Mouse (Mus musculus): ENCODE measurements around the gene Mrps21. TPM values are rescaled to one million over a fixed set of nuclear protein-coding genes. Genes with fewer than 3 reads are reported as not detected.

Mrps21 gene
- polyA plus RNA-seq, 1 experiment: 69.0 TPM

DNA sequence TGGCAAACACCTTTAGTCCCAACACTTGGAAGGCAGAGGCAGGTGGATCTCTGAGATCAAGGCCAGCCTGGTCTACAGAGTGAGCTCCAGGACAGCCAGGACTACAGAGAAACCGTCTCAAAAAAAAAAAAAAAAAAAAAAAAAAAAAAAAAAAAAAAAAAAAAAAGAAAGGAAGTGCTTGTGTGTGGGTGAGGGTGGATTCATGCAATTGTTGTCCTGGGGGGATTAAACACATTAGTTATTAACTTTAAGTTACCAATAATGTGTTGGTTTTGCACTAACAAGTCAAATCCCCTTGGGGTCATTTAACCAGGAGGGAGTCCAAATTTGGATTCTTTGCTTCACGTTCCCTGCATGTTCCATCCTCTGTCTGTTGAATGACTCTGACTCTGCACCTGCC, 45.0 kb downstream of the Mrps21 start:
- no peak for DNase-seq
- no peak for TF ChIP-seq POLR2A (IDR thresholded peaks at IDR 0.05; ENCODE audit: borderline replicate concordance, extremely low read depth, low read depth, low read length)
- TF ChIP-seq CTCF (IDR thresholded peaks at IDR 0.05; ENCODE audit: insufficient read depth, low read length): no peak
- Histone ChIP-seq H3K4me1 (ENCODE audit: control insufficient read depth, insufficient read depth, low read length) (no peaks in the 10 kb centered on the region; the same call in 1 of the 2 replicates), H3K4me3 (replicated peaks; ENCODE audit: extremely low read depth, low read depth, low read length) (no peak overlapping the region)
- WGBS: 43% methylated on average over 2 of the region's 2 CpGs

DNA sequence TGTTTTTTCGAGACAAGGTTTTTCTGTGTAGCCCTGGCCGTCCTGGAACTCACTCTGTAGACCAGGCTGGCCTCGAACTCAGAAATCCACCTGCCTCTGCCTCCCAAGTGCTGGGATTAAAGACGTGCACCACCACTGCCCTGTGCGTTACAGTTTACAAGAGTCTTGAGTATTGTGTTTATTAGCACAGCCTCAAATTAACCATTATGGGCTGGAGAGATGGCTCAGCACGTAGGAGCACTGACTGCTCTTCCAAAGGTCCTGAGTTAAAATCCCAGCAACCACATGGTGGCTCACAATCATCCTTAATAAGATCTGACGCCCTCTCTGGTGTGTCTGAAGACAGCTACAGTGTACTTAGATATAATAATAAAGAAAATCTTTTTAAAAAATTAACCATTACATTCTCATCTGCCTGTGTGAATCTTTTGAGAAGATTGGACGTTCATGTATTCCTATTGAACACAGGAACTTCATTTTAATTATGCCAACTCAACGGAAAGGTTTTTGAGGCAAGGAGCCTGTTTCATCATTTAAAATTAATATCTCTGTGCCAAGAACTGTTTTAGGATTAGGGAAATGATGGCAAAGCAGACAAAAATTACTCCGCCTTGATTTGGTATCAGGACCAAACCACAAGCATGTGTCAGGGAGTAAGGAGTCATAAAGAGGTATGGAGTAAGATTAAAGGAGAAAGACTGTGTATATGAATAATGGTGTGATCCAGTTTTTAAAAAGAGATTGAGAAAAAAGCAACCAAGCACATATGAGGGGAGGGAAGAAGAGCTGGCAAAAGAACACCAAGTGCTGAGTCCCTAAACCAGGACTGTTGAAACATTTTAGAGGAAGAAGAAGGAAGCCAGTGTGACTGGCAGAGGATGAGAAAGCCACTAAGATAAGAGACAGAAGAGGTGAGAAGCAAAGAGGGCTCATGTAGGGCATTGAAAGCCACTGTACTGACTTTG, 51.0 kb downstream of the Mrps21 start:
- H3K4me3 ChIP-seq (replicated peaks; ENCODE audit: extremely low read depth, low read depth, low read length): no peak overlapping the region
- WGBS: 25% methylated on average over 10 of the region's 10 CpGs
- TF ChIP-seq CTCF (IDR thresholded peaks at IDR 0.05; ENCODE audit: insufficient read depth, low read length) (no peak), POLR2A (IDR thresholded peaks at IDR 0.05; ENCODE audit: borderline replicate concordance, extremely low read depth, low read depth, low read length) (no peak)
- peak; percentile 31 for DNase-seq
- H3K4me1 ChIP-seq (ENCODE audit: control insufficient read depth, insufficient read depth, low read length): no peaks in the 10 kb centered on the region; the same call in 1 of the 2 replicates

DNA sequence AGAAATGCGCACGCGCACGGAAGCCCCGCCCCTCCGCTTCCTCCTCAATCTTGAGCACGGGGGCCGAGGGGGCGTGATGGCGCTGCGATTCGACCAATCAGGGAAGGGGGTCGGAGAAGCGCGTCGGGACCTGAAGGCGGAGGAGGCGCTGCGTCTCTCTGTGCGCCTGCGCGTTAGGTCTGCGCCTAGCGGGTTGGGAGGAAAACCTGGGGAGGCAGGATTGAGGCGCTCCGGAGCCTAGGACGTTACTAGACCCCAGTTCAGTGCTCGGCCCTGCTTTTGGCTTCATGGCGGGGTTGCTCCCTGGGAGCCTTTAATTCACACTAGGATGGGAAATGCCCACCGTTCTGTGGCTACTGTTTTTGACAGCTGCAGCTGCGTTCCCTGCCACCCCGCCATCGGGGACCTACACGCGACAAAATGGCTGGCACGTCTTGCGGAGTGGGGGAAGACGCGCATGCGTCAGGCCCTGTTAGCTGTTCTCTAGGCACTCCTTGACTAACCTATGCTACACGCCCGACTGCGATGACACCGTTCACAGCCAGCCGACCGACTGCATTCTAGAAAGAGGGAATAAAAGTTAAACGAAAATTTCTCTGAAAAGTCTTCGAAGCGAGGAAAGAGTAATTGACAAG, 51.9 kb downstream of the Mrps21 start:
- under 1% methylated on average over 49 of the region's 49 CpGs for WGBS
- Histone ChIP-seq H3K4me3 (replicated peaks; ENCODE audit: extremely low read depth, low read depth, low read length) (peak overlapping the region; percentile 85), H3K4me1 (ENCODE audit: control insufficient read depth, insufficient read depth, low read length) (no peaks in the 10 kb centered on the region; the same call in 1 of the 2 replicates)
- DNase-seq: peak; percentile 98
- no peak for TF ChIP-seq CTCF (IDR thresholded peaks at IDR 0.05; ENCODE audit: insufficient read depth, low read length)
- TF ChIP-seq POLR2A (IDR thresholded peaks at IDR 0.05; ENCODE audit: borderline replicate concordance, extremely low read depth, low read depth, low read length): peak; percentile 96

DNA sequence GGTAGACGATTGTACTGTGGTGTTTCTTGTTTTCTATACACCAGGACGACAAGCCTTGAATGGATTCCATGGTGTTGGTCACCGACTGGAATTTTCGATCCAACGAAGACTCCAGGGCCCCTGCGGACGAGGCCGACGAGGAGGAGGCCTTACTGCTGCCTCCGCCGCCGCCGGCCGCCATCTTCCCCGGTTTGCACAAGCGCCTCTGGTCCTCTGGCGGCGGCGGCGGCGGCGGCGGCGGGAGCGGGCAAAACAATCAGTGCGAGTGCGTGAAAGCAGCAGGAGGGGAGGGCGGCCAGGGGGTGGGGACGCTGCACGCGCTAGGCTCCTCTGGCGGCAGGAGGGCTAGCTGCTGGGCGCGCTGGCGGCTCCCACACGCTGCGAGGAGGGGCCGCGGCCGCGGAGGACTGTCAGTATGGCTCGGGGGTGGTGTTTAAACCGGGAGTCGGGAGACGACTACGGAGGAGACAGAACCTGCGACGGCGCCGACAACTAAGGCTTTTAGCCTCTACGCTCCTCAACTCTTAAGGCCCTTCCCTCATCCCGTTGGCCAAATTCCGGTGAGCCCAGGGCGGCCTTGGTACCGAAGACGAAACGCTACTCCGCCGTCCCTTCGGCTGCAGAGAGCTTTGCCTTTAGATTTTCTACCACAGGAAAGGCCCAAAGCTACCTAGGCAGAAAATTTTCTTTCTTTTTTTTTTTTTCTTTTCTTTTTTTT, 52.6 kb downstream of the Mrps21 start, which contains the start of gene Rprd2:
TSS of gene Rprd2 (minus strand) at position 293 of the 718 bp plus-strand sequence.
- H3K4me1 ChIP-seq (ENCODE audit: control insufficient read depth, insufficient read depth, low read length): no peaks in the 10 kb centered on the region; the same call in 1 of the 2 replicates
- peak within 1 kb of the TSS; percentile 90 for H3K4me3 ChIP-seq (replicated peaks; ENCODE audit: extremely low read depth, low read depth, low read length)
- TF ChIP-seq CTCF (IDR thresholded peaks at IDR 0.05; ENCODE audit: insufficient read depth, low read length): no peak
- peak; percentile 60; the same call in 1 of the 2 replicates for TF ChIP-seq POLR2A (IDR thresholded peaks at IDR 0.05; ENCODE audit: borderline replicate concordance, extremely low read depth, low read depth, low read length)
- WGBS: under 1% methylated on average over 60 of the region's 60 CpGs
- peak; percentile 82 for DNase-seq

DNA sequence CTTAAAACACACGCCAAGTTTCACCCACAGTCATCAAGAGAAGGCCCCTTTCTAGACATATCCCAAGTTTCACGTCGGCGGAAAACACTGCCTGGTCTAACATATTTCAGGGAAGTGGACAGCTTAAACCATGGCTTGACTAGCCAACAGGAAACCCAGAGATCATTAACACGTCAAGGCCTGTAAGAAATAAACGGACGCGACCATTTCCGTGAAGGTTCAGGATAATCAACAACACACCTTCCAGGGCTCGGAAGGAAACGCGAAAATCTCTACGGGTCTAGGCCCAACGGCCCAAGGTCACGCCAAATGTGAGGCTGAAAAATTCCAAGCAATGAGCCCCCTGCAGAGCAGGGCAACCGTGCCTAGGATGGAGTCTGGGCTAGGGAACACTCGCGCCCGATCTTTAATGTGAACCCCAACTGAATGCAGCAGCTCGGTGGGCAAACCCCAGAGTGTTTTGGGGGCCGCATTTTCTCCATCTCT, 53.2 kb downstream of the Mrps21 start:
- WGBS: under 1% methylated on average over 21 of the region's 21 CpGs
- peaks cover 3% of the 10 kb centered on the region for H3K4me1 ChIP-seq (ENCODE audit: control insufficient read depth, insufficient read depth, low read length)
- peak; percentile 63 for DNase-seq
- TF ChIP-seq POLR2A (IDR thresholded peaks at IDR 0.05; ENCODE audit: borderline replicate concordance, extremely low read depth, low read depth, low read length) (peak; percentile 51; the same call in 1 of the 2 replicates), CTCF (IDR thresholded peaks at IDR 0.05; ENCODE audit: insufficient read depth, low read length) (no peak)
- peak overlapping the region; percentile 90 for H3K4me3 ChIP-seq (replicated peaks; ENCODE audit: extremely low read depth, low read depth, low read length)

DNA sequence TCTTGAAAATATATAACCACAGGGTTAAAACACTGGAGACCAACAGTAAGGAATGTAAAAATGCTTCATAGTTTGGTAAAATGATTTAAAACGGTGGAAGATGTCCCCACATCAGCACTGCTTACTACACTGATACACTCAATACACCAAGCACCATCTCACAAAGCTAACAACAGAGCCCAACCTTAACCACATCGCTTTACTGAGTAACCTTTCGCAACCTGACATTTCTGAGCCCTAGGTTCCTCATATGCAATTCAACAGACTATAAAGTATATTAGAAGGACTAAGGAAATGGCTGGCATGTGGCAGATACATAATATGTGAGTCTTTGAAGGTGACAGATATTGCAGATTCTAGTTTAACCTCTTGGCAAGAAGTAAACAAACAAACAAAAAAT, 54.6 kb downstream of the Mrps21 start:
- TF ChIP-seq POLR2A (IDR thresholded peaks at IDR 0.05; ENCODE audit: borderline replicate concordance, extremely low read depth, low read depth, low read length): no peak
- no peak for TF ChIP-seq CTCF (IDR thresholded peaks at IDR 0.05; ENCODE audit: insufficient read depth, low read length)
- Histone ChIP-seq H3K4me1 (ENCODE audit: control insufficient read depth, insufficient read depth, low read length) (peaks cover 5% of the 10 kb centered on the region), H3K4me3 (replicated peaks; ENCODE audit: extremely low read depth, low read depth, low read length) (no peak overlapping the region)
- no peak for DNase-seq
- WGBS: 70% methylated on average over 3 of the region's 3 CpGs

Other genes with a start within 250 kb of the Mrps21 start
- 9.3 and 15.7 TPM in 2 replicates for gene Ensa, start 246.5 kb downstream of the Mrps21 start, polyA plus RNA-seq (2012; rRNA removed)
- gene Mcl1, start 212.7 kb downstream of the Mrps21 start, polyA plus RNA-seq (2012; rRNA removed): 89.2 and 178 TPM in 2 replicates
- 51.3 and 52.3 TPM in 2 replicates for gene Adamtsl4, start 183.6 kb downstream of the Mrps21 start, polyA plus RNA-seq (2012; rRNA removed)
- 465 and 807 TPM in 2 replicates for gene Ecm1, start 131.9 kb downstream of the Mrps21 start, polyA plus RNA-seq (2012; rRNA removed)
- gene Tars2, start 111.3 kb downstream of the Mrps21 start, polyA plus RNA-seq (2012; rRNA removed): 21.6 and 25.7 TPM in 2 replicates
- gene Rprd2, start 52.7 kb downstream of the Mrps21 start, polyA plus RNA-seq (2012; rRNA removed): 10.0 and 12.1 TPM in 2 replicates
- 7.5 and 13.2 TPM in 2 replicates for gene Prpf3, start 15.6 kb downstream of the Mrps21 start, polyA plus RNA-seq (2012; rRNA removed)
- 26.1 and 29.3 TPM in 2 replicates for gene Ciart, start 10.7 kb upstream of the Mrps21 start, polyA plus RNA-seq (2012; rRNA removed)
- 81.5 and 113 TPM in 2 replicates for gene BC028528, start 20.5 kb upstream of the Mrps21 start, polyA plus RNA-seq (2012; rRNA removed)
- 159 and 160 TPM in 2 replicates for gene Aph1a, start 22.4 kb upstream of the Mrps21 start, polyA plus RNA-seq (2012; rRNA removed)
- gene Car14, start 33.2 kb upstream of the Mrps21 start, polyA plus RNA-seq (2012; rRNA removed): 28.8 and 36.1 TPM in 2 replicates
- gene Anp32e, start 57.7 kb upstream of the Mrps21 start, polyA plus RNA-seq (2012; rRNA removed): 11.4 and 17.4 TPM in 2 replicates
- 55.7 and 82.7 TPM in 2 replicates for gene Plekho1, start 124.5 kb upstream of the Mrps21 start, polyA plus RNA-seq (2012; rRNA removed)
- gene Vps45, start 186.9 kb upstream of the Mrps21 start, polyA plus RNA-seq (2012; rRNA removed): 3.6 and 4.7 TPM in 2 replicates
- 25.6 and 38.7 TPM in 2 replicates for gene Otud7b, start 233.0 kb upstream of the Mrps21 start, polyA plus RNA-seq (2012; rRNA removed)

Measured in lung, adult 2 months (tissue).